Mouse (Mus musculus) urinary bladder, postnatal 14 days (tissue): ENCODE measurements around the gene Mrnip.
A peak's percentile ranks its signal among the peaks of the same experiment; 100 is the strongest.

Experiments
- DNase-seq: peaks from one replicate; pipeline ENCODE4 v3.0.0; 2021; ENCODE audit warnings: low spot score

Gene Mrnip

DNA sequence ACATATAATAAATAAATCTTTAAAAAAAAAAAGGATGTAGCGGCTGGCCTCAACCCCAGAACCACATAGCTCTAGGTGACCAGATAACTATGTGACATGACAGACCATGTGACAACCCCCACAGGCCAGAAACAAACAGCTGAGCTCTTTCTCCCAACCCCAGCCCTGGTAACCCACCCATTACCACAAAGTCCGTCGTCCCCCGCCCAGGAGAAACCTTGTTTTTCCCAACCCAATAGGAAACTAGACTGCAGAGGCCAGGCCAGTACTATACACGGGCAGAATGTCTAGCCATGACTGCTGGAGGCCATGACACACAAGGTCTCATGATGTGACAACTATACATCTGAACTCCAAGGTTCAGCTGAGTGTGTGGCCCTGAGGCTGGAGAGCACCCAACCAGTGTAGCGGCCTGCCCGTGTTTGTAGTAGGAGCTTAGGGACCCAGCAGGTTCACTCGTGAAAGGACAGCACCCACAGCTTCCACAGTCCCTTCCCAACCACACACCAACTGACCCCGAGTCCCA lies 29.1 kb downstream of the Mrnip start:
- no peak for DNase-seq

DNA sequence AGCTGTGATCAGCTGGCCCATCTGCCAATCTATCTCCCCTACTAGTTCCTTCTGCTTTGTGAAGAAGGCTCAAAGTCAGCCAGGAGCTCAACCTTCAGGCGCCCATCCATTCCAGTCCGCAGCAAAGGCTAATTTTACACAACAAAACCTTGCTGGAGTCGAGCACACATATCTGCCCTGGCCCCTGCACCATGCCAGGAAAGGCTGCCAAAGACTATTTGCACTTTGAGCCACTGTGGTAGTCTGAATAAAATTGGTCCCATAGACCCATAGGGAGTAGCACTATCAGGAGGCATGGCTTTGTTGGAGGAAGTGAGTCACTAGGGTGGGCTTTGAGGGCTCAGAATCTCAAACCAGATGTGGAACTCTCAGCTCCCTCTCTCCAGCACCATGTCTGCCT lies 31.2 kb downstream of the Mrnip start:
- no peak for DNase-seq

DNA sequence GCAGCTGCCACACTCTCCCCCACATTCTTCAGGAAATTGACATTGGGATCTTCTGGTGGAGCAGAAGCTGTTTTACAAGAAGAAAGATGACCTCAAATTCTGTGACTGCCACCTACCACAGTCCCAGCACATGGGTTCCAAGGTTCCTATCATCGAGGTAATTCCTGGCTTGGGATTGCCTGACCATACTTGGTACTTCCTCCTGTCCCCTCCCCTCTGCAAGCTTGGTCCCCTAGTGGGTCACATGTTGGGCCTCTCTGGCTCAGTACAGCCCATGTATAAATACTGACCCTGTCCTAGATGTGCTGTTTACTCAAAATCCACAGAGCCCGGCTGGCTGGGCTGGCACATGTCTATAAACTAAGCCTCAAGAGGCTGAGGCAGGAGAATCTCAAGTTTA lies 31.8 kb downstream of the Mrnip start:
- no peak for DNase-seq

DNA sequence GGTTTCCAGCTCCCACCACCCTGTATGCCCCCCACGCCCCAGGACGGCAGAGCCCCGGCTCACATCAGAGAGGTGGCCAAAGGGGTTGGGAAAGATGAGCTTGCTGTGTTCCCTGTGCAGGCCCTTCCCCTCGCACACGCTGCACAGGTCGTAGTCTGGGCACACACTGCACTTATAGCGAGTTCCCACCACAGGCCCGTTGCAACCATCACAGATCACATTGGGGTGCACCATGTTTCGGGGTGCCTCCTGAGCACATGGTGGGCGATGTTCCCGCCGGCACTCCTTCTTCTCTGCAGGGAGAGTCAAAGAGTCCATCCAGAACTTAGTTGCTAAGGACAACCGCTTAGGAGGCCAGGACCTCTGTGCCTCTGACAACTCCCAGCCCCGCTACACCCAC lies 33.1 kb downstream of the Mrnip start:
- no peak for DNase-seq

DNA sequence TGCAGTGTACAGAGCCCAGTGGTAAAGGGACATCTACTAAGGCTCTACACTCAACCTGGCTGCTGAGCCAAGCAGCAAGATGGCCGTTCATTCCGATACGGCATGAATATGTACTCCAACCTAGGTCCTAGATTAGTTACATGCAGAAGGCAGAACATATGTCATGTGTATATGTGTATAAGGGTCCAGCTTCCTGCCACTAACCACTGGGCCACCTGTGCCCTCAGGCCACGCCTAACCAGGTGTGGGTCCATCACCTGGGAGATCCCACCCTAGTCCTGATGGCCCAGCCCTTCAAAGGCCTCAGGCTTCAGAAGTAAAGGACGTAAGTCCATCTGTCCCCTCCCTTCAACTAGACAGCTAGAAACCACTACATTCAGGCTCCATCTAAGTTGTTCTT lies 33.8 kb downstream of the Mrnip start:
- no peak for DNase-seq

DNA sequence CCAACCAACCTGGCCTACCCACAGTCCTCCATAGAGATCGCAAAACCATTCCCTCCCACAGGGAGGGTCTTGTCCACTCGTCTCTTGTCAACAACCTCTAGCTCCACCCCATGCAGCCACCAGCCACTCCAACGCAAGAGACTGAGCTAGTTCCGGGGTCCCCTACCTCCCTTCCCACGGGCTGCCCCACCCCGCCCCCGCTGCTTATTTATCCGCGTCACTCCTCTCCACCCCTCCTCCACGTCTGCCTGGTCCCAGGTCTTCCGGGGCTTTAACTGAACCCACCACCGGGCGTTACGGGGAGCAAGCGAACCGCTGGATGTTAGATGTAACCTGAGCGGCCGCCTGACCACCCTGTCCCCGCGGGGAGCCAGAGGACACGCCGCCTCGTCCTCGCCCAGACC lies 35.9 kb downstream of the Mrnip start:
- peak; percentile 94 for DNase-seq

DNA sequence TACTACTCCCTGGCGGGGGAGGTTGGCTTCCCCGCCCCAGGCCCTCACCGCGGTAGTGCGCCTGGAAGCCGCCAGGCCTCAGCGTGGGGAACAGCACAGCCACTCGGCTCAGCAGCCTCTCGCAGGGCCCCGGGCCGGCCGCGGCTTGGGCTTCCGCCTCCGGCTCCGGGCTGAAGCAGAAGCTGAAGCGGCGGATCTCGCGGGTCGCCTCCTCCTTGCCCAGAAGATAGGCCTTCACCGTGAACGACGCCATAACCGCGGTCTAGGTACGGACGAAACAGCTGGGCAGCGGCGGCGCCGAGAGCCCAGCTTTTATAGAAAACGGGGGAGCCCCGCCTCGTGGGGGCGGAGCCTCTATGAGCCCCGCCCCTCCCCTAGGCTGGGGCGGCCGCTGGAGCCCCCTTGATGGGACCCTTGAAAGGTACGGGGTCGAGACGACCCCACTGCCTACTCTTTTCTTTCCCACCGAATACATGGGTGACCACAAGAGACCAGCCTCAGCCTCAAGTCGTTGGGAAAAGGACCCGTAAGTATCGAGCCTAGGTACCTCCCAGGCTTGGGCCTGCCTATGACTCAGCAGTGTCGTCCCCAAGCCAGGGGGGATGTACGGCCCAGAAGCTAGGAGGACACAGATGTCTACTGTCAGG lies 36.4 kb downstream of the Mrnip start, which contains the start of the genes Sqstm1 and Mgat4b:
Gene Sqstm1 (minus strand): TSS at position 323 of the 647 bp plus-strand sequence.
Gene Mgat4b (plus strand): TSS at position 386 of the 647 bp plus-strand sequence.
- peak; percentile 84 for DNase-seq

DNA sequence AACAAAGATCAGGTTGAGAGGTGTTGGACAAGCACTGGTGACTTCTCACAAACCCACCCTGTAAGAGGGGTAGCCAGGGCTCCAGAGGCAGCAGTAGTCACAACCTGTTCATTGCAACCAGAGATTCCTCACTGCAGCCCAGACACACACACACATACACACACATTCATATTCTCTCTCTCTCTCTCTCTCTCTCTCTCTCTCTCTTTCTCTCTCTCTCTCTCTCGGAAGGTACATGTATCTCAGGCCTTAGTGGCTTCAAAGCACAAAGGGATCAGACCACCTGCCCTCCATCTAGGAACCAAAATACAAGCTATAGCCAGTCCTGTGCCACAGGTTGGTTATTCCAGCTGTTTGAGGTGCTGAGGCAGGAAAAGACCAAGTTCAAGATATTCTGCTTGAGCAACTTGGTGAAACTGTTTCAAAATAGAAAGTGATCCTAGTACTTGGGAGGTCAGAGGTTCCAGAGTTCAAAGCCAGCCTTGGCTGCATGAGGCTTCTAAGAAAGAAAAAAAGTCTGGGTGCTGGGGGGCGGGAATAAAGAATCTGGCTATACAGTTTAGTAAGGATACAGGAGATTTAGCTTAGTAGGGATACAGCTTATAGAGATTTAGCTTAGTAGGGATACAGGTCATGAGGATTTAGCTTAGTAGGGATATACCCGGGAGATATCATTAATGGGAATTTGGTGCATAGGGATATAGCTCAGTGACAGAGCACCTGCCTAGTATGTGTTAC lies 37.2 kb downstream of the Mrnip start:
- DNase-seq = no peak

DNA sequence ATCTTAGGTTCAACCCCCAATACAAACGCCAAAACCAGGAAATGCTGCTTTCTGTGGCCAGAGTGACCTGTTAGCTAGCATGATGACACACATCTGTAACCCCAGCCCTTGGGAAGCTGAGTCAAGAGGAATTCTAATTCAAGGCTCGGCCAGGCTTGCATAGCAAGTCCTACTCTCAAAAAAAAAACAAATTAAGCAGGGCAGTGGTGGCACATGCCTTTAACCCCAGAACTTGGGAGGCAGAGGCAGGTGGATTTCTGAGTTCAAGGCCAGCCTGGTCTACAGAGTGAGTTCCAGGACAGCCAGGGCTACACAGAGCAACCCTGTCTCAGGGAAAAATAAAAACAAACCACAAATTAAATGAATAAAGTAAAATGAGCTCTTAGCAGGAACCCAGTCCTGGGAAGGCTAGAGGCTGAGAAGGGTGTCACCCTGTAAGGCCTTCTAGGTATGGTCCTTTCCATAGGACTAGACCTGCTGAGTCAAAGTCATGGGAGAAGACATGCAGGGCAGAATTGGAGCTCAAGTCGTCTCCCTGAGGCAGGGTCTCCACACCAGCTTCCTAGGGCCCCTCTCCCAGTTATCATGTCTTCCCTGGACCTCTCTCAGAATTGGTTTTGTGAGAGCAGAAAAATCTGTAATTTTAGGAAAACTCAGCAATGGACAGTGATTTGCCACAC lies 38.0 kb downstream of the Mrnip start:
- no peak for DNase-seq

DNA sequence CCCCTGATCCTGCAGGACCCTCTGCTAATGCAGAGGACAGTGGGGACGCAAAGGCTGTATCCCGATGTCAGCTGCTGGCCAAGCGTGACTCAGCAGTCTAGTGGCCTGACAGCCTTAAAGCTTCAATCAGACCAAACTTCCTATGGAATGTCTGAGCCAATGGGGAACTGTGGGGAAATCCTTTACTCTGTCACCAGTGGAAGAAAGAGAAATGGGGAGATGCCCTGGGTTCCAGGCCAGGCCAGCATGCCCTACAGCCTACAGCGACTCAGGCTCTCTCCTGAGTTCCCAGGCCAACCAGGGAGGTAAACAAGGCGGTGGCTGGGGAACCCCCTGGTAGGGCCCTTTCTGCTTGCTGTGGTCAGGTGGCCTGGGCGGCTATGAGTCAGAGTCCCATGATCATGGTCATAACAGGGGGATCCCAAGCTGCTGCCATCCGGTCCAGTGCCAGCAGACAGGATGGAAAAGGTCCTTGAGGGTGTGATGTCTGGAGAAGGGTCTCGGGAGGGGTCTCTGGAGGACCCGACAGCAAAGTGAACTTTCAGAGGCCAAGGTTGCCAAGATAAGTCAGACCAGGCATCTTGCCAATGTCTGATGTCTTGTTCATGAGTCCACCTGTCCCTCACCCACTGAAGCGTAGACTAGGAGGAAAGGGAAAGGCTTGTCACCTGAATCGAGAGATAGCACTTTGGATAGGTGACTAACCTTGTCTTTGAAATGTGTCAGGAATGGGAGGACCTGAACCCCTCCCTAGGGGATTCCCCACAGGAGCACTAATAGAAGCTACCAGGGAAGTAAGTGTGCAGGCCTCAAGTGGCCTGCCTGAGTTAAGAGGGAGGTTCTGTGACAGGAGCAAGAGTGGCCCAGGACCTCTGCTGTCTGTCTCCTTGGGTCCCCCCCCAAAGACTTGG lies 38.9 kb downstream of the Mrnip start:
- DNase-seq = peak; percentile 85

DNA sequence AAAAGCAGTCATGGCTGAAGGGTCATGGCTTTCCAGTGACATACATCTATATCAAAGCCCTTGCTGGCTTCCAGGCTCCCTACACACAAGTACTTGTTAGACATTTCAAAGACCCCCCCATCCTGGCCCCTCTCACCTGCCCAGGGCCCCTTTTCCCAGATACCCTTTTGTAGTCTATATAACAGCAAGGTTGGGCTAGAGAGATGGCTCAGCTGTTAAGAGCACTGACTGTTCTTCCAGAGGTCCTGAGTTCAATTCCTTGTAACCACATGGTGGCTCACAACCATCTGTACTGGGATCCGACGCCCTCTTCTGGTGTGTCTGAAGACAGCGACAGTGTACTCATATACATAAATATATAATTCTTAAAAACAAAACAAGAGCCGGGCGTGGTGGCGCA lies 40.4 kb downstream of the Mrnip start:
- no peak for DNase-seq

DNA sequence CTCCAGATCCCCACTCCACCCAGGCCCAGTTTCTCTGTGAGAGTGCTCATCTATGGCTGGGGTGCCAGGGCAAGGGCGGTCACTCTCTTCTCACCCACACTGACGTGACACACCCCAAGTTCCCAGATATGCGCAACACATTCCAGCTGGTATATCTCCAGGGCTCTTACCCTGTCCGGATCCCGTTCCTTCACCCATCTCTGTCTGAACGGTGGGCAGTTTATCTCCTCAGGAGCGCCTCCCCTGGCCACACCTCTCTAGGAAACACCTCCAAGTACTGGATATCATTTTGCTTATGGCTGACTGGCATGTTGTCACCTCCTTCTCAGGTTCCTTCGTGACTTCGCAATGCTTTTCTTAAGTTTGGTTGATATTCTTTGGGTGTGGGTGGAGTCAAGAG lies 41.4 kb downstream of the Mrnip start:
- no peak for DNase-seq

DNA sequence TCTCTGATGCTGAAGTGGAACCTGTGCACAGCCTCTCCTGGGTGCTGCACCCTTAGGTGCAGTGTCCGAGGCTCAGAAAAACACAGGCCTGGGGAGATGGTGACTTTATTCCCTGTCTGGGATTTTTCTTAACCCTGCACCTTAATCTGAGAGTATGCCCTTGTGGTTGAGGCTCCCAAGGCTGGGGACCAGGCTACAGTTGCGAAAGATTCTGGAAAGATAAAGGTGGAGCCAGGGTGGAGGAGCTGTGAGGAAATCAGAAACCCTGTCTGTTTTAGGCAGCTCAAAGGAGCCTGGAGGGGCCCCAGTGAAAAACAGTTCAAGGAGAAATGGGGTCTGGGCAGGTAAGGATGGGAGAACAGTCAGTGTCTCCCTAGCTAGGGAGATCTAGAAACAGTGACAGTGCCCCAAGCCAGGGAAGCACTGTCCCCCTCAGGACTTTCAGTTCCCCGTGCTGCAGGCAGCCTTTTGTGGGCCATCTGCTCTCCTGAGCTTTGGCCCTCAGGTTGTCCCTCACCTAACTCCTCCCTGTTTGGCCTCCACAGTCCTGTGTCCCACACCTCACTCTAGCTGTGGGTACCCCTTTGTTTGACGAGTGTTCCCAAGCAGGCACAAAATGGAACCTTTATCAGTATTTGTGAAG lies 42.6 kb downstream of the Mrnip start:
- DNase-seq = no peak

DNA sequence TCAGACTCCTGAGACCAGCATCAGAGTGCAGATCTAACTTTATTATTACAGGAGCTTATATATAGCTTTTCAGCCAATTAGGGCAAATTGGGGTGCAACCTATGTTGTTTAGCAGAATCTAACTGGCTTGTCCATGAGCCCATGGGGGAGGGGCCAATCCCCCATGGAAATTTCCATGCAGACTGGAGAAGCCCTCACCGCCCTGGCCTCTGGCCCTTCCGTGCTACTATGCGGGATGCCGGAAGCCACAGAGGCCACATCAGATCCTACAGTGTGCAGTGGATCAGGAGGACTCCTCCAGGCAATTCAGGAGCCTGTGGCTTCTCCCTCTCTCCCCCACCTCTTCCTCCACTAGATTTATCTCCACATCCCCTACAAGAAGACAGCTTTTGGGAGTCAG lies 43.6 kb downstream of the Mrnip start:
- DNase-seq = no peak

DNA sequence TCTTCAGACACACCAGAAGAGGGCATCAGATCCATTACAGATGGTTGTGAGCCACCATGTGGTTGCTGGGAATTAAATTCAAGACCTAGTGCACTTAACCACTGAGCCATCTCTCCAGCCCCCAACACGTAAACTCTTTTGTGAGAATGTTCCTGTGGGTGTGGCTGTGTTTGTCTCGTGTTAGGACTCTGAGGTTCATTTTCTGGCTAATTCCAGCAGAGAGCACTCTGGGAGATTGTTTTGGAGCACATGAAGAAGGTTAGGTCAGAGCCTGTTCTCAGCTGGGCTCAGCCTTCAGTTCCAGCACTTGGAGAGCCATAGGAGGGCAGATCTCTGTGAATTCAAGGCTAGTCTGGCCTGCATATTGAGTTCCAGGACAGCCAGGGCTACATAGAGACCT lies 45.6 kb downstream of the Mrnip start:
- DNase-seq = no peak

DNA sequence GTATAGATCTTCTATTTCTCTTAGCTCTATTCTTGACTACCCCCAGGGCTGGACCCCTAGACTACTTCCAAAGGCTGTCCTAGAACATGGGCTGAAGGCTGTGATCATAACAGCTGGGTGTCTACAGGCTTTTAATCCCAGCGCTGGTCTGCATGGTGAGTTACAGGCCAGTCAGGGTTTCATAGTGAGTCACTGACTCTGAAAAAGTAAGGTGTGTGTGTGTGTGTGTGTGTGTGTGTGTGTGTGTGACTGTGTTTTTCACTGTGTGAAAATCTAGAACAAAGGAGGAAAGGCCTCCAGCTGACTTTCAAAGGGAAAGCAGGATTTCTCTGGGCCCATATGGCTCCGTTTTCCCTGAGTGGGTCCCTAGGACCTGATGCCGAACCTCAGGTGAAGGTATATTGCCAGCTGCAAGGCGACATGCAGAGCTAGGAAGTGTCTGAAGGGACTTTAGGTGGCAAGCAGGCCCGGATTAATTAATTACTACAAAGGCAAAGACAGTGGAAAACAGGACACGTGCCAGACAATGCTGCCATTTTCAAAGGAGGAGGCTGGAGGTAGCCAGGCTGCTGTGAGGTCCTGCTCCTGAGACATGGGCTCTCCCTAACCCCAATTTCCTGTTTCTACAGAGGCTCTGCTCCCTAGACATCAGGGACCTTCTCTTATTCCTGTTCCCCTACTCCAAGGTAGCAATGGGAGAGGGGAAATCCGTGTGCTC lies 48.5 kb downstream of the Mrnip start:
- DNase-seq = no peak

DNA sequence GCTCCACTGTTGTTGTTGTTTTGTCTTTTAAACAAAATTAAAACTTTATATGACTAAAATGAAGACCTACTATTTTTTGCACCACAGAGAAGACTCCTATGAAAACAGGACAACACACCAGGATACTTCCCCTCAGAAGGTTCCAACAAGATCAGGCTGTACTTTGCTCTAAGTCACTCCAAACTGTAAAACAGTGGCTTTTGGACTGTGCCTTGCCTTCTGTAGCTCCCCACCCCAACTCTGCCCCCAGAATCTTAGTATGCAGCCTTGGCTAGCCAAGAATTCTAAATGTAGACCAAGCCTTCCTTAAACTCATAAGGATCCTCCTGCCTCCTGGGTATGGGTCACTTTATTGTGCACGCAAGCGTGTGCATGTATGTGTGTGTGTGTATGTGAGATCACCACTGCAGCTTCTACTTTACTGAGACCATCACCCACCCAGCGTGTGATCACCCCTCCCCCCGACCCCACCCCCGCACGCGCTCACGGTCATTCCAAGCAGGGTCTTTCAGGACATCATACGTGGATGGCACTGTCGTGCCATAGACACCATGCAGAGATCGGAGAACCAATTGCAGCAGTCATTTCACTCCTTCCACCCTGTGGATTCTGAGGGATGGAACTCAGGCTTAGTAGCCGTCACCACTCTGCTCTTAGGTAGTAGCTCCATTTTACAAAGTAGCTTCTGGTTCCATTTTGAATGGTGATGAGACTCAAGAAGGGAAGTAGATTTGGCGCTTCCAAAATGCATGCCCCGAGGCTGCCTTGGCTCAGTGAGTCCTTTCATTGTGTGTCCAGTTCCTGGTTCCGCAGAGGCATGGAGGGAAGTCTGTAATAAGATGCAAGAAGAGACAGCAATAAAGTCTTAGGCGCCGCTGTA lies 49.8 kb downstream of the Mrnip start:
- no peak for DNase-seq

DNA sequence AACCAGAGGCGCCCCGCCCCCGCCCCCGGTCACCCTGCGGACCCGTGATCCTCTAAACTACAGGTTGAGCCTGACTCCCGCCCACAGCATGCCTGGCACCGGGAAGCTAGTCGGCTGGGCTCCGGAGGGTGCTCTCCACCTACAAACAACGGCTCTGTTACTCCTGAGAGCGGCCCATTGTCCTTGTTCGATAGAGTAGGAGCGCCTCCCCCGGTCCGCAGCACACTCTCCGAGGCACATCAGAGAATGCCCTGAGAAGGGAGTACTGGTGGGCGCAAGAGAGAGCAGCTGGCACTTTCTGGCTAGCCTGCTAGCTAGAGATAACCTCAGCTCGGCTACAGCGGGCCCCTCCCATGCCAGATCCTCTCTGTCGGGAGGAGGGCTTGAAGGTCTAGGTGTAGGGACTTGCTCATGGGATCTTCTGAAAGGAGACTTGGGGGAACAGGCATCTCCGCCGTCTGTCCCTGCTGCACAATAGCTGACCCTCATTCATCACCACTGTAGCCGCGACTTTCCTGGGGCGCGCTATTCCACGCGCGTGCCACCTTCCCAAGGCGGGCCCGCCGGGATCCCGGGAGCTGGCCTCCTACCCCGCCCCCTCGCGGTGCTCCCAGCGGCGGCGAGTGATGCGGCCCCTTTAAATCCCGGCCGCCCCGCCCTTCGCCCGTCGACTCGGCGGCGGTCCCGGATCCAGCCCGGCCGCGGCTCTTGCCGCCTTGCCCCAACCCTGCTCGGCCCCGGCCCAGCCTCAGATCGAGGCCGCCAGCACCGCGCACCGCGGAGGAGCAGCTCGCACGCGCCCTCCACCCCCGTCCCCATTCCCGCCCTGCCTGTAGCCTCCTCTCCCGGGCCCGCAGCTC lies 50.7 kb downstream of the Mrnip start:
- DNase-seq = peak; percentile 90
